Mouse (Mus musculus) testis, postnatal 14 days (tissue): ENCODE results near the gene Sytl3.

ENCODE experiments used
- DNase-seq: peaks from one replicate; pipeline ENCODE4 v3.0.0; 2021; ENCODE audit warnings: low spot score

Gene Sytl3

GRCm38 (mm10) chr17:6755176-6755575 lies 96.3 kb downstream of the Sytl3 start:
- DNase-seq, result no peak

GRCm38 (mm10) chr17:6755873-6756272 lies 97.0 kb downstream of the Sytl3 start:
- DNase-seq, result no peak

- no peak for DNase-seq
Observed at GRCm38 (mm10) chr17:6757902-6758301, 99.0 kb downstream of the Sytl3 start.

- no peak for DNase-seq
Observed at GRCm38 (mm10) chr17:6758845-6759244, 100.0 kb downstream of the Sytl3 start.

GRCm38 (mm10) chr17:6759717-6760292 lies 100.9 kb downstream of the Sytl3 start:
- no peak for DNase-seq

GRCm38 (mm10) chr17:6763513-6764226 lies 104.8 kb downstream of the Sytl3 start:
- DNase-seq, result no peak

- DNase-seq, result no peak
Observed at GRCm38 (mm10) chr17:6764227-6764593, 105.3 kb downstream of the Sytl3 start.

GRCm38 (mm10) chr17:6764730-6765129 lies 105.8 kb downstream of the Sytl3 start:
- no peak for DNase-seq

- no peak for DNase-seq
Observed at GRCm38 (mm10) chr17:6765886-6766285, 107.0 kb downstream of the Sytl3 start.

GRCm38 (mm10) chr17:6766823-6767222 lies 107.9 kb downstream of the Sytl3 start:
- DNase-seq, result no peak

- no peak for DNase-seq
Observed at GRCm38 (mm10) chr17:6767771-6768170, 108.9 kb downstream of the Sytl3 start.

- DNase-seq, result no peak
Observed at GRCm38 (mm10) chr17:6768301-6768788, 109.5 kb downstream of the Sytl3 start.

- DNase-seq, result no peak
Observed at GRCm38 (mm10) chr17:6769602-6770001, 110.7 kb downstream of the Sytl3 start.

- no peak for DNase-seq
Observed at GRCm38 (mm10) chr17:6771661-6772489, 113.0 kb downstream of the Sytl3 start.

GRCm38 (mm10) chr17:6772490-6772773 lies 113.5 kb downstream of the Sytl3 start:
- DNase-seq, result no peak

GRCm38 (mm10) chr17:6773249-6773966 lies 114.5 kb downstream of the Sytl3 start:
- DNase-seq, result no peak

- no peak for DNase-seq
Observed at GRCm38 (mm10) chr17:6775221-6775620, 116.3 kb downstream of the Sytl3 start.

GRCm38 (mm10) chr17:6775671-6776070 lies 116.8 kb downstream of the Sytl3 start:
- DNase-seq, result no peak

GRCm38 (mm10) chr17:6776123-6776522 lies 117.2 kb downstream of the Sytl3 start:
- DNase-seq, result no peak

- DNase-seq, result no peak
Observed at GRCm38 (mm10) chr17:6776576-6776975, 117.7 kb downstream of the Sytl3 start.

- no peak for DNase-seq
Observed at GRCm38 (mm10) chr17:6777061-6777460, 118.2 kb downstream of the Sytl3 start.

- DNase-seq, result no peak
Observed at GRCm38 (mm10) chr17:6777629-6778331, 118.9 kb downstream of the Sytl3 start.
